Mouse (Mus musculus): ENCODE results near the gene Ddrgk1.

- TF ChIP-seq MAX (IDR thresholded peaks at IDR 0.05) (no peak), CTCF (IDR thresholded peaks at IDR 0.05; ENCODE audit: control insufficient read depth, insufficient read depth, insufficient read length) (no peak)
Measured at GRCm38 (mm10) chr2:130653303-130653702, 11.2 kb downstream of the Ddrgk1 start.

Measured in C2C12 (cell line).